Mouse (Mus musculus) C2C12 (cell line): ENCODE data around the gene Mkln1.

Experiments
- CTCF ChIP-seq: IDR thresholded peaks from one replicate; pipeline ENCODE4 v1.5.1; 2011; ENCODE audit not compliant: control insufficient read depth, insufficient read depth, insufficient read length
- MAX ChIP-seq: IDR thresholded peaks from one replicate; pipeline ENCODE4 v1.6.1; 2011; ENCODE audit warnings: mild to moderate bottlenecking, control low read depth
- MYOD1 ChIP-seq: IDR thresholded peaks from one replicate; pipeline ENCODE4 v1.6.1; 2011; ENCODE audit warnings: low read depth; ENCODE audit not compliant: control insufficient read depth, insufficient read length
- MYOG ChIP-seq: IDR thresholded peaks from one replicate; pipeline ENCODE4 v1.6.1; 2011; ENCODE audit not compliant: control insufficient read depth, insufficient read length; ENCODE audit errors: extremely low read depth

DNA sequence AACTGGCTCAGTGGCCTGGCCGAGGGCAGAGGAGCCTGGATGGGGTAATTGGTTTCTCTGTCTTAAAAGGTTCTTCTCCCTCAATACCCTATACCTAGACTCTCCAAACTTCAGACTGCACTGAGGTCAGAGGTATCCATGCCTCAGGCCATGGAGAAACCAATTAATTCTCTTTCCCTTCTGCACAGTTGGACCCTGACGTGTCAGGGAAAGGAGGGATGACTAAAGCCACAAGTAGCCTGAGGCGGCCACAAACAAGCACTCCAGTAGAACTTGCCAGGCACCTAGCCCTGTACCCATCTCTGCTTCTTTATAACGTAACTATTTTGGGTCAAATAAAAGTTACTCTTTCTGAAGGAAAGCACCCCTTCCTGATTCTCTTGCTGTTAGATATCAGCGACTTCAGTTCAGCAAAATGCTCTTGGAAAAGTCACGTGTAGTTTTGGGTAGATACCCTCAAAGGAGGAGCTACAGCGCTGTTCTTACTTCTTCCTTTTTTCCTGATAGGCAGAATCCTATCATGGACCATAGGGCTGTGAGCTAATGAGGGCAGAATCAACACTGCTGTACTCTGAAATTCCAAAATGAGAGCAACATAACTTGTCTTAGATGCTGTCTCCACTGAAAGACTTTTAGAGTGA is 158.0 kb downstream of the Mkln1 start:
- TF ChIP-seq CTCF (no peak), MAX (no peak), MYOD1 (no peak), MYOG (no peak)
